Mouse (Mus musculus): ENCODE data around the gene Soga3. TPM values are rescaled to one million over a fixed set of nuclear protein-coding genes. Genes with fewer than 3 reads are reported as not detected.

Gene Soga3
- polyA plus RNA-seq (2012; ENCODE audit: insufficient read depth, low replicate concordance) = 1.3 TPM in 1 of 2 replicates, not detected in the other

DNA sequence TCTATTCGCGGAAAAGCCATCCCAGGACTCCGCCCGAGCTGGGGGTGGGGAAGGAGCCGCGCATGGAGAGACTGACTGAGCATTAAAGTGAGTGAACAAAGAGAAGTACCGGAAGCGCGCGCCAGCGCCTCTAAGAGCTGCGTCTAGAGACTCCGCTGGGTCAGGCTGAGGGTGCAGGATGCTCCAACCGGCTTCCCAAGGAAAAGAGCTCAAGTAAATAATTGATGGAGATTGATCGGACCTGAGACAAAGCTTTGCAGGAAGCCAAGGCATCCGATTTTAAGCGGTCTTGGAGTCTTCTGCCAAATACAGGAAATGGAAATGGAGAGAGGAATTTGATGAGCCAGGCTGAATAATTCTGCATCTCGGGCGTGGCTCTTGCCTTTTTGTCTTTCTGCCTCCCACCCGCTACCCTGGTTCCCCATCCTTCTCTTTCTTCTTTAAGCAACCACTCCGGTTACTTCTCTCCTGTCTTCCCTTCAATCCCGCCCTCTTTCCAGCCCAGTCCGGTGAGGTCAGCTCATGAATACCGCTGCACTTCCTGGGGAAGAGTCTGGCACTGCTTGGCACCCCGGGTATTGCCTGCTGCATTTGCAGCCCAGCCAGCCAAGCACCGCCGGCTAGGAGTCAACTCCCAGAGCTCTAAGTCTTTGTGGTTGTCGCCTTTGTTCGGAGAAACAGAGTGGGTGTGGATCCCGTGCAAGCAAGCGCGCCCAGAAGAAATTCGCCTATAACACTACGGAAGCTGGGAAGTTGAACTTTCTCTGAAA is at the start of gene Soga3:
Gene Soga3 (plus strand): TSS at position 274 of the 770 bp plus-strand sequence.
- Histone ChIP-seq H3K36me3 (replicated peaks; ENCODE audit: low read length) (no peaks in the 10 kb centered on the region), H3K4me3 (replicated peaks) (no peak within 1 kb of the TSS), H3K4me1 (peaks cover 27% of the 10 kb centered on the region), H3K27me3 (replicated peaks) (peaks cover 50% of the 10 kb centered on the region), H3K9me3 (peaks cover 8% of the 10 kb centered on the region; the same call in 1 of the 2 replicates)
- TF ChIP-seq FLI1 (IDR thresholded peaks at IDR 0.05; ENCODE audit: low read length) (no peak), GATA1 (IDR thresholded peaks at IDR 0.05; ENCODE audit: borderline replicate concordance, low read length) (no peak)

DNA sequence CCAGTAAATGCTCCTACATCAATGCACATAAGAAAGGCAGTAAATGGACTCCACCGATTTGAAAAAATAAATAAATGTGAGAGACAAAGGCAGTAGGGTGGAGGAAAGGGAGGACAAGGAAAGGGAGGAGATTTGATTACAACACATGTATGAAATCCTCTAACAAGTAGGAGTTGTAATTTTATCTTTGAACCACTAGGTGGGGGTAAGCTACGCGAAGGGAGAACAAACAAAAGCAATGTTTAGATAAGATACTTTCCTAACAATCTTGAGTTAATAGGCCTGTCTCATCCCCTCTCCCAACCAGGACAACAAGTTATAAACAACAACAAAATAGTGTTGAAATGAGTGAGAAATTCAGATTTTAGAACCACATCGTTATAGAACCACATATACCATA is 36.7 kb upstream of the Soga3 start:
- Histone ChIP-seq H3K4me3 (replicated peaks) (no peak overlapping the region), H3K36me3 (replicated peaks; ENCODE audit: low read length) (no peaks in the 10 kb centered on the region), H3K27me3 (replicated peaks) (no peaks in the 10 kb centered on the region), H3K9me3 (no peaks in the 10 kb centered on the region), H3K4me1 (no peaks in the 10 kb centered on the region)
- TF ChIP-seq FLI1 (IDR thresholded peaks at IDR 0.05; ENCODE audit: low read length) (no peak), GATA1 (IDR thresholded peaks at IDR 0.05; ENCODE audit: borderline replicate concordance, low read length) (no peak)

DNA sequence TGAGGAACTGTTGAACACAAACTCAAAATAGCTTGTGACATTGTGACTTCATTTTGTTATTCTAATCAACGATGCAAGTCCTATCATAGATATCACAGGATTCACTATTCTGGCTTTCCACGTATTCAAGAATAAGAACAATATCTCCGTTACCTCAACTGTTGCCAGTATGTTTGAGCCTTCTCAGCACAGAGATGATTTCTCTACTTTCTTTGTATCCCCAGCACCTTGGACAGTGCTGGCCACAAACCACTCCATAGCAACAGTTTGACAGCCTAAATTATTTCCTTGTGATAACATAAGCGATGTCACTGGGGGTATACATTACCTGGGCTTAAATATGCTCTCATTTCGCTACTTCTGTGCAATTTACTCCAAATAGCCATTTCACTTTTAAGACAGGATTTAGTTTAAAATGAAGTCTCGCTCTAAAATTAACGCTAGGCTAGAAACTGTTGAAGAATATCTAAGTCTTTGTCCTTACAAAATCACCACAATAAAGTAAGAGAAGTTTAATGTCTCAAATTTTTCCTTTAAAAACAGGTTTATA is 1.0 kb upstream of the Soga3 start:
- Histone ChIP-seq H3K27me3 (replicated peaks) (peaks cover 39% of the 10 kb centered on the region), H3K9me3 (0 out of 2 replicates have a peak, but pooled peaks cover 4% of the 10 kb centered on the region), H3K4me3 (replicated peaks) (no peak overlapping the region), H3K4me1 (peaks cover 22% of the 10 kb centered on the region), H3K36me3 (replicated peaks; ENCODE audit: low read length) (no peaks in the 10 kb centered on the region)
- TF ChIP-seq GATA1 (IDR thresholded peaks at IDR 0.05; ENCODE audit: borderline replicate concordance, low read length) = no peak
- TF ChIP-seq FLI1 (IDR thresholded peaks at IDR 0.05; ENCODE audit: low read length) = no peak

DNA sequence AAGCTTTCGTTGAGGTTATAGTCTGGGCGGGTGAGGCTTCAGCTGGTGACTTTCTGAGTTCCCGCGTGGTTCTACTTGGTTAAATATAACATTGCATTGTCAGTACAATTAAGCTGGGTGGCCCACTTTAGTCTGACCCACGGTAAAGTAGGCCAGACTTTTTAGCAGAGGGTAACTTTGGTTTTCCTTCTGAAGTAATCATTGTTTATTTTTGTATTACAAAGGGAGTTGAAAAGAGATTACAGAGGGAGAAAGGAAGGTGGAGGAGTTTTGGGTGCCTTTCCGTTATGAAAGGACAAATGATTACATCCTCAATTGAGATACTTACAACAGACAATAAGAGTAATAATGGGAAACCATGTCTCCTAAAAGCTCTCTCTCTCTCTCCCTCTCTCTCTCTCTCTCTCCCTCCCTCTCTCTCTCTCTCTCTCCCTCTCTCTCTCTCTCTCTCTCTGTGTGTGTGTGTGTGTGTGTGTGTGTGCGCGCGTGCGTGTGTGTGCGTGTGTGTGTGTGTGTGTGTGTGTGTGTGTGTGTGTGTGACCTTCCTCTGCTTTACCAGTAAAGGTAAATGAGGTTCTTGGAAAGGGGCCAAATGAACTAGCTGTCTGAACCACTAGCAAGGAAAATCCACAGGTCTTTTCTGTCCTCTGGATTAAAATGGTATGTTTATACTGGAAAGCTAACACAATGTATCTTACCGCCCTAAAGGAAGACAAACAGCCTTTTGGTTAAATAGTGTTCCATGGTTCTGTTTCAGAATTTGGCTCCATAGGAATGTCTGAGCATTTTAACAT is 1.2 kb downstream of the Soga3 start:
- Histone ChIP-seq H3K27me3 (replicated peaks) (peaks cover 50% of the 10 kb centered on the region), H3K36me3 (replicated peaks; ENCODE audit: low read length) (no peaks in the 10 kb centered on the region), H3K9me3 (peaks cover 8% of the 10 kb centered on the region; the same call in 1 of the 2 replicates), H3K4me1 (peaks cover 27% of the 10 kb centered on the region), H3K4me3 (replicated peaks) (no peak overlapping the region)
- TF ChIP-seq GATA1 (IDR thresholded peaks at IDR 0.05; ENCODE audit: borderline replicate concordance, low read length) = no peak
- TF ChIP-seq FLI1 (IDR thresholded peaks at IDR 0.05; ENCODE audit: low read length) = no peak

DNA sequence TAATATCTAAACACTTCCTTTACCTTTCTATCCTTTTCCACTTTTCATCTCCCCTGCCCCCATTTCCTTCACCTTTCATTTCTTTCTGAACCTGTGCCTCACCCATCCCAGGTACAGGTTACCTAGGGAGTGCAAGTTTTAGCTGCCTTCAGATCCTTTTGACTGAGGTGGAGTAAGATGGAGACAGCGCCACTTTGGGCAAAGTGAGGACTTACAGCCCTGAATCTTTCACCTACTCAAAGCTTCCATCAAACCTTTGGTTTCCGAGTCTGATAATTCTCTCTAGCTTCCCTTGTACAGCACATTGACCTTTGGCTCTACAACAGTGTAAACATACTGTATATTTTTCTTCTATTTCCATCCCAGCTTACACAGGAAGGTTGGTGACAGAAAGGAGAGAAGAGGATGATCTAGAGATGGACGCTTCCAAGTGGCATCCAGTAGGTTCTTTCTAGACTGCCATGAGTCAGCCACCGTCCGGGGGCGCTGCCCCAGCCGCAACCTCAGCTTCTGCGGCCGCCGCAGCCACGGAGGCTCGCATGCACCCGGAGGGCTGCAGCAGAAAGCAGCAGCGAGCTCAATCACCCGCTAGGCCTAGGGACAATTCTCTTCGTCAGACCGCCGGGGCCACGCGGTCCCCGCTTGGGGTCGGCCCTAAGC is 2.7 kb downstream of the Soga3 start:
- H3K4me3 ChIP-seq (replicated peaks) = peak overlapping the region; percentile 86

DNA sequence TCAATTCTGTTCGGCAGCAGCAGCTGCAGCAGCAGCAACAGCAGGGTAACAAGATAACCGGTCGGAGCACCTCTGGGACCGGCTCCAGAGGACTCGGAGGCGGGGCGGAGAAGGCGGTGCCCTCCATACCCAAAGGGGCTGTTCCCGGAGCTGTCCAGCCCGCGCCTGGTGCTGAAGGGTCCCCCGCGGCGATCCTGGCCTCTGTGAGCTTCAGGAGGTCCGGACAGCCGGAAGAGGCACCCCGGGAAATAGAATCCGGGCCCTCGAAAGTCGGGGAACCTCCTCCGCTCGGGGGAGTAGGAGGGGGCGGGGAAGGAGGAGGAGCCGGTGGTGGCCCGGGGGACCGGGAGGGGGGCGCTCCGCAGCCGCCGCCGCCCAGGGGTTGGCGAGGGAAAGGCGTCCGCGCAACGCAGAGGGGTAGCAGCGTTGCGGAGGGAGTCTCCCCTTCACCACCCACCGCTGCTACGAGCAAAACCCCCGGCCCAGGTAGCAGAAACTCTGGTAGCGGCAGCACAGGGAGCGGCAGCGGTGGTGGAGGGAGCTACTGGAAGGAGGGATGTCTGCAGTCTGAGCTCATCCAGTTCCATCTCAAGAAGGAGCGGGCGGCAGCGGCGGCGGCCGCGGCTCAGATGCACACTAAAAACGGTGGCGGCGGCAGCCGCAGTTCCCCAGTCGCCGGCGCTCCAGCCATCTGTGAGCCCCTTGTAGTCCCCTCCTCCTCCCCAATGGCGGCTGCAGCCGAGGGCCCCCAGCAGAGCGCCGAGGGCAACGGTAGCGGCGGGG is 3.4 kb downstream of the Soga3 start:
- Histone ChIP-seq H3K9me3 (peaks cover 8% of the 10 kb centered on the region; the same call in 1 of the 2 replicates), H3K4me3 (replicated peaks) (peak overlapping the region; percentile 86), H3K4me1 (peaks cover 27% of the 10 kb centered on the region), H3K27me3 (replicated peaks) (peaks cover 50% of the 10 kb centered on the region), H3K36me3 (replicated peaks; ENCODE audit: low read length) (no peaks in the 10 kb centered on the region)
- no peak for TF ChIP-seq GATA1 (IDR thresholded peaks at IDR 0.05; ENCODE audit: borderline replicate concordance, low read length)
- TF ChIP-seq FLI1 (IDR thresholded peaks at IDR 0.05; ENCODE audit: low read length) = no peak

More for the DNA sequence above, 2.7 kb downstream of the Soga3 start:
- Histone ChIP-seq H3K4me1 (peaks cover 27% of the 10 kb centered on the region), H3K9me3 (peaks cover 8% of the 10 kb centered on the region; the same call in 1 of the 2 replicates), H3K27me3 (replicated peaks) (peaks cover 50% of the 10 kb centered on the region), H3K36me3 (replicated peaks; ENCODE audit: low read length) (no peaks in the 10 kb centered on the region)
- TF ChIP-seq FLI1 (IDR thresholded peaks at IDR 0.05; ENCODE audit: low read length) (no peak), GATA1 (IDR thresholded peaks at IDR 0.05; ENCODE audit: borderline replicate concordance, low read length) (no peak)

DNA sequence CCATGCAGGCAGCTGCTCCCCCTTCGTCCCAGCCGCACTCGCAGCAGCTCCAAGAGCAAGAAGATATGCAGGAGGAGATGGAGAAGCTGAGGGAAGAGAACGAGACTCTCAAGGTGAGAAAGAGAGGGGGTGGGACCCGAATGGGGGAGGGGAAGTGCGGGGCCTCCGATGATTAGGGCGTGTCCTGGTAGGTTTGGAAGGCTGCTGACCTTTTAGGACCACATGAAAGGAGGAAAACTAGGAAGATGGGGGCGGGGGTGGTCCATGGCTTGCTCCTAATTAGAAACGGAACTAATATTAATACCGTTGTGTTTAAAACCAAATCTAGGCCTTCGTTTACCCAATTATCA is 4.0 kb downstream of the Soga3 start:
- H3K4me3 ChIP-seq (replicated peaks) = peak overlapping the region; percentile 86
- H3K9me3 ChIP-seq = peaks cover 8% of the 10 kb centered on the region; the same call in 1 of the 2 replicates
- TF ChIP-seq FLI1 (IDR thresholded peaks at IDR 0.05; ENCODE audit: low read length) (no peak), GATA1 (IDR thresholded peaks at IDR 0.05; ENCODE audit: borderline replicate concordance, low read length) (no peak)
- H3K36me3 ChIP-seq (replicated peaks; ENCODE audit: low read length) = no peaks in the 10 kb centered on the region
- peaks cover 27% of the 10 kb centered on the region for H3K4me1 ChIP-seq
- peaks cover 48% of the 10 kb centered on the region for H3K27me3 ChIP-seq (replicated peaks)

DNA sequence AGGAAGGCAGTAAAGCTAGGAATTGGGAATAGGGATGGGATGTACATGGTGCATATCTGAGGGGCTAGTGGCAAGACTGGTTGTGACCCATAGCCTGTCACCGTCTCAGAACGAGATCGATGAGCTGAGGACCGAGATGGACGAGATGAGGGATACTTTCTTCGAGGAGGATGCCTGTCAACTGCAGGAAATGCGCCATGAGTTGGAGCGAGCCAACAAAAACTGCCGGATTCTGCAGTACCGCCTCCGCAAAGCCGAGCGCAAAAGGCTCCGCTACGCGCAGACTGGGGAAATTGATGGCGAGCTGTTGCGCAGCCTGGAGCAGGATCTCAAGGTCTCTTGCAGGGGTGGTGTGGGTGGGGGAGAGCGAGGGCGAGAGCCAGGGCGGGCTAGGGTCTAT is 4.4 kb downstream of the Soga3 start:
- Histone ChIP-seq H3K4me3 (replicated peaks) (peak overlapping the region; percentile 24), H3K4me1 (peaks cover 27% of the 10 kb centered on the region), H3K36me3 (replicated peaks; ENCODE audit: low read length) (no peaks in the 10 kb centered on the region), H3K9me3 (peaks cover 8% of the 10 kb centered on the region; the same call in 1 of the 2 replicates), H3K27me3 (replicated peaks) (peaks cover 48% of the 10 kb centered on the region)
- TF ChIP-seq GATA1 (IDR thresholded peaks at IDR 0.05; ENCODE audit: borderline replicate concordance, low read length) (no peak), FLI1 (IDR thresholded peaks at IDR 0.05; ENCODE audit: low read length) (no peak)

Measured in megakaryocyte, embryonic 14.5 days (primary cell).